8 mouse cellular contexts compared by ENCODE assay signal in the genomic region with DNA sequence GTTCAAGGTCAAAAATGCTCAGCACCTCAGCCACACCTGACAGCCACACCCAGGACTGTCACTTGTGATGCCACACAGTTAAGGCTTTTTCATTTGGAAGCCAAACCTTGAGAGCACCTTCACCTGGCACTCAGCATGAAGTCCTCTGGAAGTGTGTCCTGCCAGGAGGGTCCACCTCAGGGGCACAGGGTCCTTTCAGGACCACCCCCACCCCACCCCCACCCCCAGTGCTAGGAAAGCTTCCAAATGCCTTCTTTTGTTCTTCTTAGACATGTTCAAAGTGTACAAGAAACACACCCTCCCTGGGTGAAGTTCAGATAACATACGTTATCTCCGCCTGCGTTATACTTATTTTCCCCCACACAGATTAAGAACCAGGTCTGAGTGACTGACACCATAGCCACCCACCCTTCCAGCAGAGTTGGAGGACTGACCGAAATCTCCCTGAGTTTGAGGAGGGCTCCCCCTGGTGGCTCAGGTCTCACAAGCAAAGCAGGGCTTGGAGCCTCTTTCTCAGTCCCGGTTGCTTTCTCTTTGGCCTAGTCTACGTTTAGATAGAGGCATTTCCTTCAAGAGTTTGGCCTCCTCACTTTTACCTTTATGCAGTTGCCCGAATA. TPM values are rescaled to one million over a fixed set of nuclear protein-coding genes. Genes with fewer than 3 reads are reported as not detected.
DNase-seq lines count a peak whose midpoint lies in the region; ATAC-seq and TF ChIP-seq lines count a peak whose summit lies in the region.

No protein-coding gene starts in this region.

- no peak overlapping the region for H3K27ac ChIP-seq in left cerebral cortex, adult 2 months

- H3K4me3 ChIP-seq in left cerebral cortex, adult 2 months: no peak overlapping the region

- DNase-seq in ZHBTc4 (ENCODE audit: low read depth, low spot score): peak; percentile 91
- DNase-seq in gastrocnemius, adult 8-10 months (ENCODE audit: low spot score in 2 of 2): peak; percentile 84 to 88
- peak; percentile 77 for DNase-seq in hindlimb bud, embryonic 11.5 days (ENCODE audit: extremely low spot score, low read depth, low spot score)
- DNase-seq in left cerebral cortex, adult 2 months (ENCODE audit: extremely low spot score in 1 of 2, low spot score in 2 of 2): peak; percentile 86 to 92
- peak; percentile 89 to 95 for DNase-seq in right cerebral cortex, adult 2 months (ENCODE audit: low spot score in 2 of 2)
- DNase-seq in urinary bladder, postnatal 10 days (ENCODE audit: low spot score): peak; percentile 72

- peak; percentile 95 for TF ChIP-seq CTCF in left cerebral cortex, adult 2 months (IDR thresholded peaks at IDR 0.05)

- peak; percentile 69 for ATAC-seq in common myeloid progenitor, adult 5-6 weeks (replicated peaks; ENCODE audit: low read depth, poor library complexity, severe bottlenecking)
- ATAC-seq in megakaryocyte, adult 5-6 weeks (ENCODE audit: poor library complexity, severe bottlenecking): peak; percentile 45

- intact Hi-C loops in left cerebral cortex, adult 2 months (cut with DNase I): loop anchor here (1.0 to 5.0 kb wide), 3 partner anchors 31 to 234 kb away; a partner anchor contains a TSS

RNA-seq across cellular contexts. Expression of a gene that starts 16.7 kb away (rescaled TPM):
- 0.09 and 0.15 TPM in 2 replicates for total RNA-seq in common myeloid progenitor, adult 5-6 weeks (2017)
- total RNA-seq in gastrocnemius, adult 8-10 months (2022): under 1 TPM; 0.29 to 0.36 (median 0.31) TPM
- total RNA-seq in left cerebral cortex, adult 2 months (2021): under 1 TPM; 0.33 to 0.43 TPM
- 0.18 and 0.27 TPM in 2 replicates for total RNA-seq in megakaryocyte, adult 5-6 weeks (2015)
- 0.08 and 0.44 TPM in 2 replicates for total RNA-seq in megakaryocyte, adult 5-6 weeks (2017)

RNA-seq across cellular contexts. Expression of a gene that starts 19.0 kb away (rescaled TPM):
- total RNA-seq in common myeloid progenitor, adult 5-6 weeks (2017): 64.4 and 74.3 TPM in 2 replicates
- under 1 TPM in 3 of 4 experiments, not detected in 1; 0.40 to 0.56 (median 0.44) TPM for total RNA-seq in gastrocnemius, adult 8-10 months (2022)
- total RNA-seq in left cerebral cortex, adult 2 months (2021): 1 to 10 TPM; 3.4 to 4.8 TPM
- 348 and 384 TPM in 2 replicates for total RNA-seq in megakaryocyte, adult 5-6 weeks (2015)
- 253 and 295 TPM in 2 replicates for total RNA-seq in megakaryocyte, adult 5-6 weeks (2017)

RNA-seq across cellular contexts. Expression of a gene that starts 31.0 kb away (rescaled TPM):
- 8.9 and 10.7 TPM in 2 replicates for total RNA-seq in common myeloid progenitor, adult 5-6 weeks (2017)
- total RNA-seq in gastrocnemius, adult 8-10 months (2022): 10 to 100 TPM; 19.9 to 21.4 (median 20.9) TPM
- total RNA-seq in left cerebral cortex, adult 2 months (2021): 10 to 100 TPM; 30.1 to 32.3 TPM
- total RNA-seq in megakaryocyte, adult 5-6 weeks (2015): 8.4 and 15.6 TPM in 2 replicates
- total RNA-seq in megakaryocyte, adult 5-6 weeks (2017): 6.5 and 10.9 TPM in 2 replicates

RNA-seq across cellular contexts. Expression of a gene that starts 47.4 kb away (rescaled TPM):
- total RNA-seq in common myeloid progenitor, adult 5-6 weeks (2017): 227 and 246 TPM in 2 replicates
- 100 to 1,000 TPM; 199 to 280 (median 234) TPM for total RNA-seq in gastrocnemius, adult 8-10 months (2022)
- 100 to 1,000 TPM; 205 to 207 TPM for total RNA-seq in left cerebral cortex, adult 2 months (2021)
- total RNA-seq in megakaryocyte, adult 5-6 weeks (2015): 65.1 and 69.7 TPM in 2 replicates
- 226 TPM in 2 replicates for total RNA-seq in megakaryocyte, adult 5-6 weeks (2017)

Comparison
In these comparisons a context has a peak if more than half of its experiments do, and no peak if none do; other contexts are left out.
1. RNA of a gene that starts 19.0 kb away (total RNA-seq): 253 to 384 TPM in megakaryocyte, adult 5-6 weeks and 64.4 to 74.3 TPM in common myeloid progenitor, adult 5-6 weeks; 3.4 to 4.8 TPM in left cerebral cortex, adult 2 months and 0.40 to 0.56 TPM in gastrocnemius, adult 8-10 months; every median in the first group is over 10 times any median in the second.
2. Peak in every context shown above with its lines, with median percentiles within 50 percentile points of each other: DNase-seq.